Mouse (Mus musculus): ENCODE data around the gene Rhbdd1. TPM values are rescaled to one million over a fixed set of nuclear protein-coding genes. Genes with fewer than 3 reads are reported as not detected.

The Rhbdd1 gene
- polyA plus RNA-seq, 1 experiment from 2014 or later = 12.1 TPM

DNA sequence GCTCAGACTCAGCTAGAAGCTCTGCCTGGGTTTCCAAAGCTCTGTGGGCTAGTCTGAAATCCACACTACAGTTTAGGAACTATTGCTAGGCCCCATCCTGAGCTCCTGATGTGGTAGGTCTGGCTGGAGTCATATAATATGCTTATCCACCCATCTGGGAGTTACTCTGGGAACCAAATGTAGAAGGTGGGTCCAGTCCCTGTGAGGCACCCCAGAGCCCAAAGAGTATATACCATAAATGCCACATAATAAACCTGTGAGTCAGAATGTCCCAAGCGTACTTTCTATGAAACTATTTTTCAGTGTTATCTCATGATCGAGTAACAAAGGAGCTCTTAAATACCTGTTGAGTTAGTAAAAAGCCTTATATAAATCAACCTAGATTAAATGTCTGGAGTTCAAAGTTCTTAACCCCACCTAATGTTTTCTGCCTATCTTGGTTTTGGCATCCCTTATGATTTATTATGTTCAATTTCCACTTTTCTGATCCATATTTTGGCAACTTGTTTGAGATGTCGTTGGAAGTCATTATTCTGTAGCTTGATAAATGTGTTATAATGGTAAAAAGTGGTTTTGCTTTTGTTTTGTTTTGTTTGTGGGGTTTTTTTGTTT lies 98.3 kb downstream of the Rhbdd1 start:
- Histone ChIP-seq H3K4me2 (no peak overlapping the region), H3K4me3 (ENCODE audit: low read depth, low read length) (no peak overlapping the region), H3K4me1 (replicated peaks; ENCODE audit: control insufficient read depth, insufficient read depth, low read length) (no peaks in the 10 kb centered on the region), H3K9me3 (ENCODE audit: control insufficient read depth, low read length) (no peaks in the 10 kb centered on the region), H3K36me3 (ENCODE audit: control insufficient read depth, insufficient read depth, low read length) (no peaks in the 10 kb centered on the region), H3K27me3 (replicated peaks; ENCODE audit: control insufficient read depth, insufficient read depth, low read length) (no peaks in the 10 kb centered on the region), H3K9ac (ENCODE audit: low read depth, low read length) (no peak overlapping the region), H3K27ac (ENCODE audit: low read depth, low read length) (no peak overlapping the region)
- WGBS = 90% methylated on average over 3 of the region's 3 CpGs
- ATAC-seq (replicated peaks; ENCODE audit: low FRiP score) (no peak), DNase-seq (ENCODE audit: low spot score) (no peak)

GRCm38 (mm10) chr1:82415641-82416040 lies 99.4 kb downstream of the Rhbdd1 start:
- no peak for ATAC-seq (replicated peaks; ENCODE audit: low FRiP score)
- no peaks in the 10 kb centered on the region for H3K9me3 ChIP-seq (ENCODE audit: control insufficient read depth, low read length)
- 82% methylated on average over 4 of the region's 4 CpGs for WGBS
- DNase-seq (ENCODE audit: low spot score) = no peak
- no peaks in the 10 kb centered on the region for H3K36me3 ChIP-seq (ENCODE audit: control insufficient read depth, insufficient read depth, low read length)
- no peak overlapping the region for H3K9ac ChIP-seq (ENCODE audit: low read depth, low read length)
- H3K4me1 ChIP-seq (replicated peaks; ENCODE audit: control insufficient read depth, insufficient read depth, low read length) = no peaks in the 10 kb centered on the region
- H3K4me2 ChIP-seq = no peak overlapping the region
- no peak overlapping the region for H3K4me3 ChIP-seq (ENCODE audit: low read depth, low read length)
- H3K27ac ChIP-seq (ENCODE audit: low read depth, low read length) = no peak overlapping the region
- no peaks in the 10 kb centered on the region for H3K27me3 ChIP-seq (replicated peaks; ENCODE audit: control insufficient read depth, insufficient read depth, low read length)

DNA sequence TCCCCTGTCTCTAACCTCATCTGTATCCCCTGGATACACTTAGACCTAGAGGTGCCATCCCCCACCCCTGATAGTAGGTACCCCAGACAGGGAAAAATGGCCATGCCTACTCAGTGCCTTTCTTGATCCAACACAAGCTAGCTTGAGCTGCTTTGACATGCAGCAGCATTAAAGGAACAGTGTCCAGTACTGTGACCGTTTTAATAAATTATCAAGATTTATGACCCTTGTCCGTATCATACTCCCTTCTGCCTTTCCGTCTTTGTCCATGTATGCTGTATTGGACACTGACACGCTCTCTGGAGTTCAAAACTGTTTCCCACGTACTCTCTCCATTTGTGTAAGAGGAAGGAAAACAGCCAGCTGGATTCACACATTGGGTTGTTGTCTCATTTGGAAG lies 111.5 kb downstream of the Rhbdd1 start:
- Histone ChIP-seq H3K4me2 (no peak overlapping the region), H3K9me3 (ENCODE audit: control insufficient read depth, low read length) (no peaks in the 10 kb centered on the region), H3K27me3 (replicated peaks; ENCODE audit: control insufficient read depth, insufficient read depth, low read length) (no peaks in the 10 kb centered on the region), H3K9ac (ENCODE audit: low read depth, low read length) (no peak overlapping the region), H3K4me3 (ENCODE audit: low read depth, low read length) (no peak overlapping the region), H3K36me3 (ENCODE audit: control insufficient read depth, insufficient read depth, low read length) (no peaks in the 10 kb centered on the region), H3K4me1 (replicated peaks; ENCODE audit: control insufficient read depth, insufficient read depth, low read length) (no peaks in the 10 kb centered on the region), H3K27ac (ENCODE audit: low read depth, low read length) (no peak overlapping the region)
- no peak for ATAC-seq (replicated peaks; ENCODE audit: low FRiP score)
- no peak for DNase-seq (ENCODE audit: low spot score)
- 86% methylated on average over 5 of the region's 5 CpGs for WGBS

DNA sequence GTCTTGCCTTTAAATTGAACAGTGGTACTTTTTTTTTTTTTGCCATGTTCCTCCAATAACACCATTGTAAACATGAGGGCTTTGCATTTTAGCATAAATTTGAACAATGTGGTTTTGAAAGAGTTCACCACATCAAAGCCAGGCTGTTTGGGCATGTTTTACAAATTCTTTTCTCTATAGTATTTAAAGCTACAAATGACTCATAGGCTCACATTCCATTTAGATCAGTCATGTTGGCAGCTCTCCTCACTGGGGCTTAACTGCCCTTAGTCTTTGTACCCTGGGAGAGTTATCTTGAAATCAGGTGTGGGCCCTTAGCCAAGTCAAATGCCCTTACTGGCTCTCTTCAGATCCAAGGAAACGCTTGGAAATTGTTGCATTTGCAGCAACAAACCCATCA lies 112.8 kb downstream of the Rhbdd1 start:
- no peaks in the 10 kb centered on the region for H3K9me3 ChIP-seq (ENCODE audit: control insufficient read depth, low read length)
- no peak overlapping the region for H3K27ac ChIP-seq (ENCODE audit: low read depth, low read length)
- no peak for DNase-seq (ENCODE audit: low spot score)
- no peak overlapping the region for H3K9ac ChIP-seq (ENCODE audit: low read depth, low read length)
- no peak overlapping the region for H3K4me2 ChIP-seq
- no peaks in the 10 kb centered on the region for H3K4me1 ChIP-seq (replicated peaks; ENCODE audit: control insufficient read depth, insufficient read depth, low read length)
- ATAC-seq (replicated peaks; ENCODE audit: low FRiP score) = no peak
- WGBS = 54% methylated on average over 1 of the region's 1 CpGs
- no peaks in the 10 kb centered on the region for H3K27me3 ChIP-seq (replicated peaks; ENCODE audit: control insufficient read depth, insufficient read depth, low read length)
- H3K4me3 ChIP-seq (ENCODE audit: low read depth, low read length) = no peak overlapping the region
- H3K36me3 ChIP-seq (ENCODE audit: control insufficient read depth, insufficient read depth, low read length) = no peaks in the 10 kb centered on the region

DNA sequence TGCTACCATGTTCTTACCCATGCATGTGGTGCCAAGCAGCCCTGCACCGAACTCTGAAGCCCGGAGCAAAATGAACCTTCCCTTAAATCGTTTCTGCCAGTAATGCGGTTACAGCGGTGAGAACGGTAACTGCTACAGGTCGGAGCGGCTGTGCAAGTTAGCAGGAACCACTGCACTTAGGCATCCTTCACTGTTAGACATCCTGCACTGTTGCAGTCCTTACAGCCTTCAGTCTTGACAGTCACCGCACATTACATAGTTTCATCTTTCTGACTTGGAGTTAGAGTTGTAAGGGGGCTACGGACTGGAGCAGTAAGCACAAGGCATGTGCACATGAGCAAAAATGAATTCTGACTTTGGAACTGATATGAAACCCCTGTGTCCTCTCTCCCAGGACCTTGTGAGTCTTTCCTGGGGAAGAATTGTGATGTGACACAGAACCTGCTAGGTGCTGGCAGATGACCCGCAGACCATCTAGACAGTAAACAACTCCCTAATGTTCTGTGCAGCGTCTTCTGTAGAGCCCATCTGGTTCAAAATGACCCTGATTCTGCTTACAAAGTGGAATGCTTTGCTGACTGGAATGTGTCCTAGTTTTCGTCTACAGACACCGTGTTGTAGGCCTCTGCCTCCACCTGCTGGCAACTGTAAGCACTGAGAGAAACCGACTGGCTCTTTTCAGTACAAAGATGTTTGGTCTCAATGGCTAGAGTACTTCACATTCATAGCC lies 116.8 kb downstream of the Rhbdd1 start:
- Histone ChIP-seq H3K9me3 (ENCODE audit: control insufficient read depth, low read length) (no peaks in the 10 kb centered on the region), H3K27ac (ENCODE audit: low read depth, low read length) (no peak overlapping the region), H3K4me2 (no peak overlapping the region), H3K4me1 (replicated peaks; ENCODE audit: control insufficient read depth, insufficient read depth, low read length) (no peaks in the 10 kb centered on the region), H3K4me3 (ENCODE audit: low read depth, low read length) (no peak overlapping the region), H3K27me3 (replicated peaks; ENCODE audit: control insufficient read depth, insufficient read depth, low read length) (no peaks in the 10 kb centered on the region), H3K9ac (ENCODE audit: low read depth, low read length) (no peak overlapping the region), H3K36me3 (ENCODE audit: control insufficient read depth, insufficient read depth, low read length) (no peaks in the 10 kb centered on the region)
- no peak for DNase-seq (ENCODE audit: low spot score)
- 67% methylated on average over 15 of the region's 15 CpGs for WGBS
- ATAC-seq (replicated peaks; ENCODE audit: low FRiP score) = no peak; the same call in 1 of the 2 replicates

- Histone ChIP-seq H3K4me2 (no peak overlapping the region), H3K36me3 (ENCODE audit: control insufficient read depth, insufficient read depth, low read length) (no peaks in the 10 kb centered on the region), H3K4me3 (ENCODE audit: low read depth, low read length) (no peak overlapping the region), H3K4me1 (replicated peaks; ENCODE audit: control insufficient read depth, insufficient read depth, low read length) (no peaks in the 10 kb centered on the region), H3K9ac (ENCODE audit: low read depth, low read length) (no peak overlapping the region), H3K27ac (ENCODE audit: low read depth, low read length) (no peak overlapping the region), H3K9me3 (ENCODE audit: control insufficient read depth, low read length) (no peaks in the 10 kb centered on the region), H3K27me3 (replicated peaks; ENCODE audit: control insufficient read depth, insufficient read depth, low read length) (no peaks in the 10 kb centered on the region)
- DNase-seq (ENCODE audit: low spot score) (no peak), ATAC-seq (replicated peaks; ENCODE audit: low FRiP score) (no peak)
- WGBS = 77% methylated on average over 5 of the region's 5 CpGs
Observed at GRCm38 (mm10) chr1:82433649-82434005, 117.4 kb downstream of the Rhbdd1 start.

DNA sequence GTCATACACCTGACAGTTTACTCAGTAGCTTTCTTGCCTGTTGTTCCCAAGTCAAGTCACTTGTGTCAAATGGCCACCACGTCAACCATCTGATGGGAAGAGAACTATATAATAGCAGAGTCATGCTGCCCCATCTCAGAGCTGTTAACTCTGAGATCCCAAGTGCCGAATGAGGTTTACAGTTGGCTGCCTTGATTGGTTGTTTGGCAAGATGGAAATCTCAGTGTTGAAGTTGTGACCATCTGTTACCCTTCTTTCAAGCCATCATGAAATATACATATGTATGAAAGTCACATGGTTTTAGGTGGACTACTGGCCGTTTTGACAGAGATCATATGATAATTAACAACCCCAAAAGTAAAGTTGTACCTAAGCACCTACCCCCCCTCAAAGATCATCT lies 121.0 kb downstream of the Rhbdd1 start:
- no peak overlapping the region for H3K4me3 ChIP-seq (ENCODE audit: low read depth, low read length)
- H3K4me1 ChIP-seq (replicated peaks; ENCODE audit: control insufficient read depth, insufficient read depth, low read length) = no peaks in the 10 kb centered on the region
- no peaks in the 10 kb centered on the region for H3K36me3 ChIP-seq (ENCODE audit: control insufficient read depth, insufficient read depth, low read length)
- H3K9ac ChIP-seq (ENCODE audit: low read depth, low read length) = no peak overlapping the region
- H3K9me3 ChIP-seq (ENCODE audit: control insufficient read depth, low read length) = no peaks in the 10 kb centered on the region
- no peak for ATAC-seq (replicated peaks; ENCODE audit: low FRiP score)
- WGBS = 84% methylated on average over 3 of the region's 3 CpGs
- no peak overlapping the region for H3K27ac ChIP-seq (ENCODE audit: low read depth, low read length)
- no peak for DNase-seq (ENCODE audit: low spot score)
- no peak overlapping the region for H3K4me2 ChIP-seq
- H3K27me3 ChIP-seq (replicated peaks; ENCODE audit: control insufficient read depth, insufficient read depth, low read length) = no peaks in the 10 kb centered on the region

GRCm38 (mm10) chr1:82440123-82440522 lies 123.9 kb downstream of the Rhbdd1 start:
- Histone ChIP-seq H3K4me1 (replicated peaks; ENCODE audit: control insufficient read depth, insufficient read depth, low read length) (no peaks in the 10 kb centered on the region), H3K27ac (ENCODE audit: low read depth, low read length) (no peak overlapping the region), H3K9me3 (ENCODE audit: control insufficient read depth, low read length) (no peaks in the 10 kb centered on the region), H3K36me3 (ENCODE audit: control insufficient read depth, insufficient read depth, low read length) (no peaks in the 10 kb centered on the region), H3K9ac (ENCODE audit: low read depth, low read length) (no peak overlapping the region), H3K4me2 (no peak overlapping the region), H3K4me3 (ENCODE audit: low read depth, low read length) (no peak overlapping the region), H3K27me3 (replicated peaks; ENCODE audit: control insufficient read depth, insufficient read depth, low read length) (no peaks in the 10 kb centered on the region)
- 67% methylated on average over 1 of the region's 1 CpGs for WGBS
- ATAC-seq (replicated peaks; ENCODE audit: low FRiP score) (no peak), DNase-seq (ENCODE audit: low spot score) (no peak)

GRCm38 (mm10) chr1:82443517-82443916 lies 127.3 kb downstream of the Rhbdd1 start:
- no peaks in the 10 kb centered on the region for H3K4me1 ChIP-seq (replicated peaks; ENCODE audit: control insufficient read depth, insufficient read depth, low read length)
- no peak overlapping the region for H3K4me2 ChIP-seq
- no peak overlapping the region for H3K27ac ChIP-seq (ENCODE audit: low read depth, low read length)
- H3K36me3 ChIP-seq (ENCODE audit: control insufficient read depth, insufficient read depth, low read length) = no peaks in the 10 kb centered on the region
- DNase-seq (ENCODE audit: low spot score) = no peak
- H3K9ac ChIP-seq (ENCODE audit: low read depth, low read length) = no peak overlapping the region
- ATAC-seq (replicated peaks; ENCODE audit: low FRiP score) = no peak
- WGBS = 71% methylated on average over 4 of the region's 4 CpGs
- no peak overlapping the region for H3K4me3 ChIP-seq (ENCODE audit: low read depth, low read length)
- no peaks in the 10 kb centered on the region for H3K9me3 ChIP-seq (ENCODE audit: control insufficient read depth, low read length)
- no peaks in the 10 kb centered on the region for H3K27me3 ChIP-seq (replicated peaks; ENCODE audit: control insufficient read depth, insufficient read depth, low read length)

Measured in liver, embryonic 11.5 days (tissue).